Mouse (Mus musculus): ENCODE results near the gene Carns1. TPM values are rescaled to one million over a fixed set of nuclear protein-coding genes. Genes with fewer than 3 reads are reported as not detected.
"Not testable (repeated sequence)": the region's sequence is repeated elsewhere in the genome, so short reads cannot be mapped to it uniquely, and the experiment has no call there.

Carns1 gene
- polyA plus RNA-seq, 1 experiment from 2014 or later, result 3.2 TPM

- 86% methylated on average over 6 of the region's 6 CpGs for WGBS
- H3K27me3 ChIP-seq (ENCODE audit: low read depth, poor library complexity, severe bottlenecking), result peaks cover 4% of the 10 kb centered on the region; the same call in 1 of the 2 replicates
- H3K4me1 ChIP-seq, result 0 out of 2 replicates have a peak, but pooled peaks cover 9% of the 10 kb centered on the region
- no peak for DNase-seq (ENCODE audit: low spot score)
- no peaks in the 10 kb centered on the region for H3K9me3 ChIP-seq (replicated peaks)
- H3K4me3 ChIP-seq, result no peak overlapping the region
- peak overlapping the region; percentile 21; the same call in 1 of the 2 replicates for H3K27ac ChIP-seq
- H3K36me3 ChIP-seq, result no peaks in the 10 kb centered on the region
Measured at GRCm38 (mm10) chr19:4140147-4140546, 35.1 kb downstream of the Carns1 start.

DNA sequence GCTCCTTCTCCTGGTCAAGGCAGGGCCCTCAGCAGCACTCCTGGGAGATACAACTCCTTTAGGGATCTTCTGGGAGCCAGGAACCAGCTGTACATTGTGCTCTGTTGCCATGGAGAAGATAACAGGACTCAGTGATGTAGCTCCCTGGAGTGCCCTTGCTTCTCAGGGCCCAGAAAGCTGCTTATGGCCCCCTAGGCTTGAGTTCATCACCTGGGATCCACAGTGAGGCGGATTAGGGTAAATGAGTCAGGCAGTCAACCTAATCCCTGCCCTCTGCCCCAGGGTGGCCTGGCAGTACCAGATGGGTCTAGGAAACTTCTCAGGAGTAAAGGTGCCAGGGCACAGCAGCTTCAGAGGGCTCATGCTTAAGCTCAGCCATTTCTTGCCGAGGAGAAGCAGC lies 35.8 kb downstream of the Carns1 start, which contains the start of gene Gpr152:
Gpr152 (plus strand) TSS at position 342 of the 400 bp plus-strand sequence.
- H3K27me3 ChIP-seq (ENCODE audit: low read depth, poor library complexity, severe bottlenecking), result peaks cover 4% of the 10 kb centered on the region; the same call in 1 of the 2 replicates
- 80% methylated on average over 2 of the region's 2 CpGs for WGBS
- H3K4me1 ChIP-seq, result 0 out of 2 replicates have a peak, but pooled peaks cover 9% of the 10 kb centered on the region
- H3K9me3 ChIP-seq (replicated peaks), result no peaks in the 10 kb centered on the region
- H3K27ac ChIP-seq, result peak within 1 kb of the TSS; percentile 21
- no peak within 1 kb of the TSS for H3K4me3 ChIP-seq
- H3K36me3 ChIP-seq, result no peaks in the 10 kb centered on the region
- no peak for DNase-seq (ENCODE audit: low spot score)

DNA sequence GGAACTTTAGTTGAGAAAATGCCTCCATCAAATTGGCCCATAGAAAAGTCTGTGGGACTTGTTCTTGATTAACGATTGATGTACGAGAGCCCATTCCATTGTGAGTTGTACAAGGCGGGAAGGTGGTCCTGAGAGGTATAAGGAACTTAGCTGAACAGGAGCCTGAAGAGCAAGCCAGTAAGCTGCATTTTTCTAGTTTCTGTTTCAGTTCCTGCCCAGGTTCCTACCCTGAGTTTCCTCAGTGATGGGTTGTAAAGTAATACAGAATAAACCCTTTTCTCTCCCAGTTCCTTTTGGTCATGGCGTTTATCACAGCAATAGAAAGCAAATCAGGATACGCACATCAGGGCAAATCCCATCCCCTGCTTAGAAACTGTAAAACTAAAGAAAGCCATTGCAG lies 37.4 kb downstream of the Carns1 start:
- peaks cover 7% of the 10 kb centered on the region for H3K36me3 ChIP-seq
- H3K9me3 ChIP-seq (replicated peaks), result no peaks in the 10 kb centered on the region
- no peak overlapping the region for H3K27ac ChIP-seq
- 85% methylated on average over 5 of the region's 5 CpGs for WGBS
- peaks cover 4% of the 10 kb centered on the region; the same call in 1 of the 2 replicates for H3K27me3 ChIP-seq (ENCODE audit: low read depth, poor library complexity, severe bottlenecking)
- H3K4me3 ChIP-seq, result no peak overlapping the region
- no peak for DNase-seq (ENCODE audit: low spot score)
- H3K4me1 ChIP-seq, result 0 out of 2 replicates have a peak, but pooled peaks cover 3% of the 10 kb centered on the region

- H3K9me3 ChIP-seq (replicated peaks), result no peaks in the 10 kb centered on the region
- WGBS, result 83% methylated on average over 5 of the region's 5 CpGs
- DNase-seq (ENCODE audit: low spot score), result no peak
- H3K27me3 ChIP-seq (ENCODE audit: low read depth, poor library complexity, severe bottlenecking), result peaks cover 4% of the 10 kb centered on the region; the same call in 1 of the 2 replicates
- H3K36me3 ChIP-seq, result peaks cover 22% of the 10 kb centered on the region
- H3K4me3 ChIP-seq, result no peak overlapping the region
- H3K4me1 ChIP-seq, result no peaks in the 10 kb centered on the region
- H3K27ac ChIP-seq, result no peak overlapping the region
Measured at GRCm38 (mm10) chr19:4136463-4136862, 38.8 kb downstream of the Carns1 start.

DNA sequence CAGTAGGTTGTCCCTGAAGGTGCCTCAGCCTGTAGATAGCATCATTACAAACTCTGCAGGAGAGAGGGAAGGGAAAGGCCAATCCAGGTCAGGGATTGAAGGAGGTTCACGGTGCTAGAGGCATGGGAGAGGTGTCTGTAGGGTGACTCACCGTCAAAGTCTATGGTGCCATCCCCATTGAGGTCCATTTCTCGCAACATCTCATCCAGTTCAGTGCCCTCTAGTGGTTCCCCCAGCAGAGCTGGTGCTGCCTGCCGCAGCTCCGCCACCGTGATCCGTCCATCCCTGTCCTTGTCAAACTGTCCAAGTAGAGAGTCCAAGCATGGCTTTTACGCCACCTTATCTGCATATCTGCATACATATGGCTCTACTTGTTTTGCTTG lies 39.3 kb downstream of the Carns1 start:
- not testable (repeated sequence) for H3K27ac ChIP-seq; DNase-seq (ENCODE audit: low spot score); H3K9me3 ChIP-seq (replicated peaks); H3K4me3 ChIP-seq; H3K27me3 ChIP-seq (ENCODE audit: low read depth, poor library complexity, severe bottlenecking); H3K4me1 ChIP-seq
- peaks cover 27% of the 10 kb centered on the region for H3K36me3 ChIP-seq
- 30% methylated on average over 8 of the region's 8 CpGs for WGBS

GRCm38 (mm10) chr19:4135229-4135962 lies 39.9 kb downstream of the Carns1 start:
- not testable (repeated sequence) for DNase-seq (ENCODE audit: low spot score); H3K9me3 ChIP-seq (replicated peaks); H3K4me1 ChIP-seq; H3K4me3 ChIP-seq; H3K27ac ChIP-seq; H3K27me3 ChIP-seq (ENCODE audit: low read depth, poor library complexity, severe bottlenecking)
- H3K36me3 ChIP-seq, result peaks cover 32% of the 10 kb centered on the region
- WGBS, result 87% methylated on average over 6 of the region's 6 CpGs

- no peaks in the 10 kb centered on the region for H3K4me1 ChIP-seq
- DNase-seq (ENCODE audit: low spot score), result no peak
- peaks cover 43% of the 10 kb centered on the region for H3K36me3 ChIP-seq
- H3K9me3 ChIP-seq (replicated peaks), result no peaks in the 10 kb centered on the region
- WGBS, result 90% methylated on average over 4 of the region's 4 CpGs
- H3K27me3 ChIP-seq (ENCODE audit: low read depth, poor library complexity, severe bottlenecking), result peaks cover 4% of the 10 kb centered on the region; the same call in 1 of the 2 replicates
- no peak overlapping the region for H3K27ac ChIP-seq
- no peak overlapping the region for H3K4me3 ChIP-seq
Measured at GRCm38 (mm10) chr19:4134354-4134753, 40.9 kb downstream of the Carns1 start.

DNA sequence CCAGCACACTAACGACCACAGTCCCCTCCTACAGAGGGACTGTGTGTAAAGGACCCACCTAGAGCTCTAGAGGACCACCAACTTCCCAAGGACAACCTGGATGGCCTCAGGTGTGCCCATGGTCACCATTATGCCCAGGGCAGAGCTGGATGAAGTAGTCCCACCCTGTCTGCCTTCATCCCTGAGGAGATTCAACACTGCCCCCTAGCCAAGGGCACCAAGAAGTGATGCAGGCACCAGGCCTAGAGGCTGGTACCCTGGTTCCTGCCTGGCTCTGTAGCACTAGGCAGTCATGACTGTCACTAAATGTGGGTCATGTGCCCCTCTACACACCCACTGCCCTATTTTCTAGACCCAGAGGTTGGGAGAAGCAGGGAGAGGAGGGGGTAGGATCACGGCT lies 43.5 kb downstream of the Carns1 start:
- Histone ChIP-seq H3K36me3 (peaks cover 64% of the 10 kb centered on the region), H3K27me3 (ENCODE audit: low read depth, poor library complexity, severe bottlenecking) (peaks cover 2% of the 10 kb centered on the region; the same call in 1 of the 2 replicates), H3K4me3 (no peak overlapping the region), H3K27ac (no peak overlapping the region), H3K9me3 (replicated peaks) (no peaks in the 10 kb centered on the region), H3K4me1 (peaks cover 10% of the 10 kb centered on the region)
- no peak for DNase-seq (ENCODE audit: low spot score)
- WGBS, result 85% methylated on average over 2 of the region's 2 CpGs

- no peaks in the 10 kb centered on the region for H3K27me3 ChIP-seq (ENCODE audit: low read depth, poor library complexity, severe bottlenecking)
- no peak overlapping the region; the same call in 1 of the 2 replicates for H3K4me3 ChIP-seq
- H3K27ac ChIP-seq, result no peak overlapping the region
- DNase-seq (ENCODE audit: low spot score), result no peak
- H3K36me3 ChIP-seq, result peaks cover 64% of the 10 kb centered on the region
- 87% methylated on average over 5 of the region's 5 CpGs for WGBS
- H3K4me1 ChIP-seq, result peaks cover 15% of the 10 kb centered on the region
- H3K9me3 ChIP-seq (replicated peaks), result no peaks in the 10 kb centered on the region
Measured at GRCm38 (mm10) chr19:4131075-4131474, 44.2 kb downstream of the Carns1 start.

GRCm38 (mm10) chr19:4130106-4130505 lies 45.2 kb downstream of the Carns1 start:
- no peak overlapping the region for H3K4me3 ChIP-seq
- peaks cover 64% of the 10 kb centered on the region for H3K36me3 ChIP-seq
- no peaks in the 10 kb centered on the region for H3K9me3 ChIP-seq (replicated peaks)
- DNase-seq (ENCODE audit: low spot score), result no peak
- 95% methylated on average over 4 of the region's 4 CpGs for WGBS
- no peaks in the 10 kb centered on the region for H3K27me3 ChIP-seq (ENCODE audit: low read depth, poor library complexity, severe bottlenecking)
- H3K27ac ChIP-seq, result no peak overlapping the region
- peaks cover 18% of the 10 kb centered on the region for H3K4me1 ChIP-seq

- Histone ChIP-seq H3K27me3 (ENCODE audit: low read depth, poor library complexity, severe bottlenecking) (no peaks in the 10 kb centered on the region), H3K27ac (no peak overlapping the region), H3K36me3 (peaks cover 64% of the 10 kb centered on the region), H3K9me3 (replicated peaks) (no peaks in the 10 kb centered on the region), H3K4me3 (no peak overlapping the region), H3K4me1 (peaks cover 24% of the 10 kb centered on the region)
- no peak for DNase-seq (ENCODE audit: low spot score)
- 91% methylated on average over 7 of the region's 7 CpGs for WGBS
Measured at GRCm38 (mm10) chr19:4129462-4129861, 45.8 kb downstream of the Carns1 start.

- H3K9me3 ChIP-seq (replicated peaks), result no peaks in the 10 kb centered on the region
- DNase-seq (ENCODE audit: low spot score), result no peak
- H3K36me3 ChIP-seq, result peaks cover 47% of the 10 kb centered on the region
Measured at GRCm38 (mm10) chr19:4126759-4127495, 48.4 kb downstream of the Carns1 start.

More at GRCm38 (mm10) chr19:4126759-4127495, 48.4 kb downstream of the Carns1 start:
- Histone ChIP-seq H3K4me1 (peaks cover 30% of the 10 kb centered on the region), H3K4me3 (peak overlapping the region; percentile 82), H3K27me3 (ENCODE audit: low read depth, poor library complexity, severe bottlenecking) (no peaks in the 10 kb centered on the region), H3K27ac (peak overlapping the region; percentile 92)
- 60% methylated on average over 7 of the region's 7 CpGs for WGBS
